Mouse (Mus musculus) megakaryocyte, embryonic 14.5 days (primary cell): ENCODE data around the gene Smim17.

Source experiments
- FLI1 ChIP-seq: IDR thresholded peaks from 2 replicates; pipeline ENCODE4 v1.6.1; 2012; ENCODE audit warnings: low read length, inconsistent platforms, mixed read lengths
- GATA1 ChIP-seq: IDR thresholded peaks from 3 replicates; pipeline ENCODE4 v1.6.1; 2012; ENCODE audit warnings: mixed read lengths, low read length, inconsistent platforms, borderline replicate concordance

DNA sequence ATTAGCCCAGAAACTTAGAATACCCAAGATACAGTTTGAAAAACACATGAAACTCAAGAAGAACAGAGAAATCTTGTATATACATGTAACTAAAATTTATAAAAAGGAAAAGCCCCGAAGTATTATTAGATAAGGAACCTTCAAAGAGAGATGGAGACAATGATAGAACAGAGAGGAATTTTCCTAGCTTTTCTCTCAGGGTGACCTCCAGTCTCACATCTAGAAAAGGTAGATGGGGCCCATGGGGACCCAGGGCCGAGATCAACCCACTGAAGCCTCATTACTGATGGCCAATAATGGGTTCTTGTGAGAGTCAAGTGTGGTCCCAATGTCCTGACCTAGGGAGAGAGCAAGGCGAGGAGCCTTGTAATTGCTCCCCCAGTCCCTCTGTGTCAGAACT lies 39.9 kb downstream of the Smim17 start, which contains the start of gene Olfr1344:
- TF ChIP-seq GATA1: no peak
- TF ChIP-seq FLI1: no peak
